Mouse (Mus musculus): ENCODE data around the gene Plekhg3.

Gene Plekhg3

GRCm38 (mm10) chr12:76552958-76553357, 22.3 kb downstream of the Plekhg3 start:
- DNase-seq (ENCODE audit: low spot score), result no peak

DNA sequence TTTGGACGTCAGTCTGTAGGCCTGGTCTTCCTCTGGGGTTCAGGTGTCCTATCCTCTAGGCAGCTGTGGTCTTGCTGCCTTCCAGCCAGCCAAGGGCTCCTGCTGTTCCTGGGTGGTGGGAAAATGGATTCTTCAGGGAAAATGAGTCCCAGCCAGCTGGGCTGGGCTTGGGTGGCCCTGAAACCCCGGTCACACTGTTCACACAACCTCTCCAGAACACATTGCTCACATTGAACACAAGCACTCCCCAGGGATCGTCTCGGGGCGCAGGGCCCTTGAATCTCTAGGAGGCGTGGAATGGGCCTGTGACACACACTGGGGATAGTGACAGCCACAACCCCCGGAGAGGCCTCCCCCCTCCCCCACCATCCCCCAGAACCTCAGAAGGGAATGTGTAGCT, 23.2 kb downstream of the Plekhg3 start:
- no peak for DNase-seq (ENCODE audit: low spot score)

- peak; percentile 24 for DNase-seq (ENCODE audit: low spot score)
These were observed 23.7 kb downstream of the Plekhg3 start for GRCm38 (mm10) chr12:76554392-76554791.

GRCm38 (mm10) chr12:76554871-76555386, 24.2 kb downstream of the Plekhg3 start:
- no peak for DNase-seq (ENCODE audit: low spot score)

DNA sequence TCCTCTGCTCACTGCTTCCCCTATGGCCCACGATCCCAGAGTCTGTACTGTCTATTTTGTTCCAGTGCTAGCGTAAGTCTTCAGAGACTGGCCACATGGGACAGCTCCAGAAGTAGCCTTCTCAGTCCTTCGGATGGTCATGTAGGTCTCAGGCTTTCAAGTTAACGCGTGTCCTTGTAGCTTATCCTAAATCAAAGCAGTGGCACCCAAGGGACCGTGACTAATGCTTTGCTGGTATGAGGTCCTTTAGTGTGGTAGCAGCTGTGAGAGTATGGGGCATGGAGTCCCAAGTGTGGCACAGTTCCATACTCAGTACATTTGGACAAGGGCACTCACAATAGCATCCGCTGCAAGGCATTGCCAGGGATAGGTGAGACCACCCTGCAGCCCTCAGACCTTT, 25.5 kb downstream of the Plekhg3 start:
- DNase-seq (ENCODE audit: low spot score), result no peak

- no peak for DNase-seq (ENCODE audit: low spot score)
These were observed 26.2 kb downstream of the Plekhg3 start for GRCm38 (mm10) chr12:76556745-76557389.

GRCm38 (mm10) chr12:76558206-76558605, 27.5 kb downstream of the Plekhg3 start:
- DNase-seq (ENCODE audit: low spot score), result no peak

GRCm38 (mm10) chr12:76562196-76562595, 31.5 kb downstream of the Plekhg3 start:
- no peak for DNase-seq (ENCODE audit: low spot score)

DNA sequence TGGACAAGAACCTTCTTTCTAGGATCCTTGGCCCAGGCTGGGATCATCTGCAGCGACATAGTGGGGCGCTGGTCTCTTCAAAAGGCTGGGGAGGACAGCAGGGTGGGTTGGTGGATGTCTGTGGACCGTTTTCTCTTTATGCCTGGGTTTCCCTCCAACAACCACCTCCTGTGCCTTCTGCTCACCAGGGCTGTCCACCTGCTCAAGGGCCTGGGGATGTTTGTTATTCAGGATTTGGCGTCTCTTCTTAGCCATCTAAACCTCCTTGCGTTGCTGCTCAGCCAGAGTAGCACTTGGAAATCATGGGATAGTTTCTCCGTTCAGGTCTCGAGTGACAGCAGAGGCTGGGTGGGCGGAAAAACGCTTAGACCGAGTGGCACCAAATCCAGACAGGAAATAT, 35.6 kb downstream of the Plekhg3 start:
- DNase-seq (ENCODE audit: low spot score), result no peak

GRCm38 (mm10) chr12:76570221-76570940, 39.7 kb downstream of the Plekhg3 start:
- DNase-seq (ENCODE audit: low spot score), result no peak

DNA sequence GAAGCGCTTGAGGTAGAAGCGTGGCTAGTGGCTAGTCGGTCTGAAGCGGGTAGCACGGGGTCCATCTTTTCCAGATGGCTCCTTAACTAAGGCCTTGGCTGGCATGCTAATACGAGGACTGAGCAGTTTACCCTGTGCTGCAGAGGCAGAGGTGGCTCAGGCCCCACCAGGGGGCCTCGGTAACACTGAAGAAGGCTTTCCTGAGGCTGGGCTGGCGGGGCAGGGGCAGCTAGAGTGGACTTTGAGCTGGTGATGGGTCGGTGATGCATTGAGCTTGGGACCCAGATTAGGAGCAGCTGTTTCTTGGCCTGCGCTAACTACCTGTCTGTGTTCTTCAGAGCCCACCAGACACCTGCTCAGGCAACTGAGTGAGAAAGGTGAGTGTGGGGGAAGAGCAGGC, 40.6 kb downstream of the Plekhg3 start:
- no peak for DNase-seq (ENCODE audit: low spot score)

- DNase-seq (ENCODE audit: low spot score), result no peak
These were observed 41.9 kb downstream of the Plekhg3 start for GRCm38 (mm10) chr12:76572261-76573251.

DNA sequence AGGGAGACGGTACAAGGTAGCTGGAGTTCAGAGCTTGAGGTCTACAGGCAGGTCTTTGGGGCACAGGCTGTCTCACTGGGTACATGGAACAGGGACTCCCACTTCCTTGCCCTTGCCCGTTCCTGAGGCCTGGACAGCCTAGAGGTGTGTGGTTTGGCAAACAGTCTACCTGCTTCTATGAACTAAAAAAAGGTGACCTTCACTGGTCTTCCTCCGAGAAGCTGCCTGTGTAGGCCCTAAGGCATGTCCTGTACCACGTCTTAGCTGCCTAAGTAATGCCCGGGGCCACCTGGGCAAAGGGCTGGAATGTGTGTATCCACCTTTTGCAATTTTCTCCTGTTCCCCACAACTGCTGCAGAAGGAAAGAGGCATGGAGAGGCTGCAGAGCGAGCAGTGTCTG, 42.7 kb downstream of the Plekhg3 start:
- DNase-seq (ENCODE audit: low spot score), result no peak

DNA sequence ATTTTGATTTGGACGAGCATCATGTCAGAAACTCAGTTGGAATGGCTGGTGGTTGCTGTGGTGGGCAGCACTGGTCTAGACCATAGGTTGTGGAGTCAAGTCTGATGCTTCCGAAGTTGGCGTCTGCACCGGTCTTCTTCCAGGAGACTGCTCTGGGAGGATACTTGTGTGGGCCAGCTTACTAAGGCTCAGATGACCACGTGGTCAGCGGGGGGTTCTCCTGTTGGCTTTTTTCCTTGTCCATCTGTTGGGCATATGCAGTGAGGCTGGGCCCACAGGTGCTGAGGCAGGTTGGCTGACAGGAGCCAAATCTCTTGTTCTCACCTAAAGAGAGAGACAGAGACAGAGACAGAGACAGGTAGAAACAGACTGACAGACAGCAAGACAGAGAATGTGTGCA, 44.1 kb downstream of the Plekhg3 start:
- no peak for DNase-seq (ENCODE audit: low spot score)

- DNase-seq (ENCODE audit: low spot score), result no peak
These were observed 45.4 kb downstream of the Plekhg3 start for GRCm38 (mm10) chr12:76576061-76576460.

GRCm38 (mm10) chr12:76576806-76577205, 46.1 kb downstream of the Plekhg3 start:
- no peak for DNase-seq (ENCODE audit: low spot score)

DNA sequence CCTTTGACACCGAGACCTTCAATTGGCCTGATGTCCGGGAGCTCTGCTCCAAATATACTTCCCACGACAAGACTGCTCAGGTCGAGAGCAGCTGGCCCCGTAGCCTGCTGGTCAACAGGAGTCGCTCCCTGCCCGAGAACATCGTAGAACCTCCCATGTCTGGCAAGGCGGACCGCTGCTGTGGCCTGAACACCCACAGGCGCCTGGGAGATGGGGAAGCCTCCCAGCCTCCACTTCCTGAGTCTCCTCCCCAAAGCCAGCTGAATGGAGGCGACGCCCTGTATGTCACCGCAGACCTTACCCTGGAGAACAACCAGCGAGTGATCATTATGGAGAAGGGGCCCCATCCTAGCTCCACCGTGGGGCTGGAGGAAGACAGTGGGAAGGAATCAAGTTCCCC, 47.2 kb downstream of the Plekhg3 start:
- DNase-seq (ENCODE audit: low spot score), result no peak

DNA sequence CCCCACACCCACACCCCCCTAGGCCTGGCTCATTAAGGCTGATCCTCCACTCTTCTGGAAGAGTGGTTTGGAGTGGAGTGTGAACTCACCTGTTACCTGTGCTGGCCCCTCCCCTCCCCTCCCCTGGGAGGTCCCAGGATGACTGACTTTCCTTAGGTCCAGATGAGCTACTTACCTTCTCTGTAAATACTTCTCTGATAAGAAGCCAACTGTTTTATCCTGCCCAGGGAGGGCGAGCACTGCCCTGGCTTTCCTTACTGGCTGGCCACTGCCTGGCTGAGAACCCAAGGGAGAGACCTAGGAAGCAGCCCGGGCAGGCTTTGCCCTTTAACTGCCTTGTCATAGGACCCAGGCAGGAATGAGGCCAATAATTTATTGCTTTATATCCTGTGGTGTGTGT, 47.8 kb downstream of the Plekhg3 start:
- DNase-seq (ENCODE audit: low spot score), result peak; percentile 55

DNA sequence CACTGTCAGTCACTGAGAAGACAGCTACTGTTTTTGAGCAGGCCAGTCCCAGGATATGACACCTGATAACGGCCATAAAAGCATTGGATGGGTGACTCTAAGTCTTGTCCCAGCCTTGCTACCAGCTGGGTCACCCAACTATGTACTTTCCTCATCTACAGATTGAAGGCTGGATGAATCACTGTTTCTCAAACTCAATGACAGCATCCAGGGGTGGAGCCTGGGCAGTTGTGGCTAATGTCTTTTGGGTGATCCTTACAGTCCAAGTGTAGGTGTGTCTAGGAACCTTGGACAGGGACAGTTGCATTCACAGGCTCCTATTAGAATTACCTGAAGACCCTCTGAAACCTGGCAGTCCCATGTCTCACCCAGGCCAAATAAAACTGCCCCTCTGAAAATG, 49.1 kb downstream of the Plekhg3 start:
- DNase-seq (ENCODE audit: low spot score), result no peak

DNA sequence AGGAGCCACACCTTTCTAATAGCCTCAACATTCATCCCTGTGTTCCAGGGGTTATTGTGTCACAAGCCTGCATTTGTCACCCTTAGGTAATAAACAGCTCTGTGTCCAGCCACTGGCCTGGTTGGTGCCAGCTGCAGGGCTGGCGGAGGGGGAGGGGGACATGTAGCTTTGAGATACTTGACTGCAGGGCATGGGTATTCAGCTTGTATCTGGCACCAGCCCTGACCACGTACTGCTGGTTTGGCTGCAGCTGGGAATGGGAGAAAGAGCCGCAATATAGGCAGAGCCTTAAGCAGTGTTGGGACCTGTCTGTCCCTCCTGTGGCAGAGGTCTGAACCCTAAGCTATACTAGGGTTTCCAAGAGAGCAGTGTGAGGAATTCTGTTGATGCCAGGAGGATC, 51.4 kb downstream of the Plekhg3 start:
- peak; percentile 71 for DNase-seq (ENCODE audit: low spot score)

- DNase-seq (ENCODE audit: low spot score), result peak; percentile 52
These were observed 52.1 kb downstream of the Plekhg3 start for GRCm38 (mm10) chr12:76582841-76583240.

GRCm38 (mm10) chr12:76583454-76583853, 52.8 kb downstream of the Plekhg3 start:
- DNase-seq (ENCODE audit: low spot score), result no peak
